Mouse (Mus musculus) thymus, postnatal 0 days (tissue): Measurements from ENCODE around the gene Taf13. TPM values are rescaled to one million over a fixed set of nuclear protein-coding genes. Genes with fewer than 3 reads are reported as not detected.

Experiments used
- DNase-seq: peaks from one replicate; pipeline ENCODE4 v3.0.0-alpha.2; 2015; ENCODE audit warnings: low spot score
- microRNA-seq: library from miRNA; unstranded; fragments of <30 nt; microRNA quantifications from one replicate; pipeline ENCODE4, GENCODE M21; 2016; ENCODE audit warnings: borderline number of aligned reads
- polyA plus RNA-seq: library from polyadenylated mRNA; unstranded; fragments of >200 nt; fragmentation: Nextera tagmentation; extraction: Ambion mirVana; gene quantifications from 2 replicates; pipeline ENCODE4 v1.2.1, GENCODE M21; 2015

Taf13 gene
- polyA plus RNA-seq, 1 experiment from 2014 or later, result 45.5 TPM

- no peak for DNase-seq
Observed at GRCm38 (mm10) chr3:108572309-108573010, 962 bp downstream of the Taf13 start.

- DNase-seq, result no peak
Observed at GRCm38 (mm10) chr3:108574018-108574417, 2.5 kb downstream of the Taf13 start.

- DNase-seq, result no peak
Observed at GRCm38 (mm10) chr3:108584580-108584979, 13.1 kb downstream of the Taf13 start.

GRCm38 (mm10) chr3:108588446-108588845 lies 16.9 kb downstream of the Taf13 start:
- no peak for DNase-seq

GRCm38 (mm10) chr3:108590786-108591529 lies 19.5 kb downstream of the Taf13 start, which contains the start of gene Wdr47:
Gene Wdr47, plus strand, starts transcription at chr3:108591279.
- peak; percentile 97 for DNase-seq

DNA sequence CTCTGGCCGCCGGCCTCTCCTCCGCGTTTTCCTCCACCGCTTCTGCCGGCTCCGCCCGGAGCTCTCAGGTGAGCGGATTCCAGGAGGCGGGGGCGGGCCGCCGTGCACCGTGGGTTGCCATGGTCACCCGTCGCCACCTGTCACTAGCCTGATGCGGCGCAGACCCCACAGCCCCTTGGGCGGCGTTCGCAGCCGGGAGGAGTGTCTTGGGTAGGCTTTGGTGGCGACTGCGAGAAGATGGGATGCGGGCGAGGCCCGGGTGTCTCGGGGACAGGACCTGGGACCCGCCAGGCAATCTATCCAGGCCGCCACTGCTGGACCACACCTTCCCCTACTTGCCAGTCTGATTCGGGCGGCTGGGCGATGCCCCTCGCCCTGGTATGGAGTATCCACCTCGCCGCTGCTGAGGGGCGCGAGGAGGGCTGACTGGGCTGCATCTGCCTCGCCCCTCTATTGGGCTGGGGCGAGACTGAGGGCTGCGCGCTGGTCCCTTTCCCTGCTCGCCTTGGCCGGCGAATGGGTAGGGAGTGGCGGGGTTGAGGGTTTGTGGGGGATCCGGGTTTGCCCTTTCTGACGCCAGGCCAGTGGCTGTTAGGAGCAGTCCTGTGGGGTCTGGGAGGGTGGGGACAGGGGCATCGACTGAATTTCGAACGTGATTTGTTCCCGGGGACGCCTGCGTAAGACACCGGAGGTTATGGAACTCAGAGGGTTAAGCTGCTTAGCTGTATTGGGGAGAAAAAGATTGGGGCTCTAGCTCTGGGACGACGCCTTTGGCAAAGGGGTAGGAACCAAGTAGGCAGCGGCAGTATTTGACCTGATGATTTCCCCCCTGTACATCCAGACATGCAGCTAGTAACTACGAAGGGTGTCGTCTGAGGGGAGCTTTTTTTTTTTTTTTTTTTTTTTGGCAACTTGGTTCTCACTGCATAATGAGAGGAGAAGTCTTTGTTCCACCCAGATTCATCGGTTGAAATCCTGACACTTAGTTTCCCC lies 20.3 kb downstream of the Taf13 start:
- no peak for DNase-seq

DNA sequence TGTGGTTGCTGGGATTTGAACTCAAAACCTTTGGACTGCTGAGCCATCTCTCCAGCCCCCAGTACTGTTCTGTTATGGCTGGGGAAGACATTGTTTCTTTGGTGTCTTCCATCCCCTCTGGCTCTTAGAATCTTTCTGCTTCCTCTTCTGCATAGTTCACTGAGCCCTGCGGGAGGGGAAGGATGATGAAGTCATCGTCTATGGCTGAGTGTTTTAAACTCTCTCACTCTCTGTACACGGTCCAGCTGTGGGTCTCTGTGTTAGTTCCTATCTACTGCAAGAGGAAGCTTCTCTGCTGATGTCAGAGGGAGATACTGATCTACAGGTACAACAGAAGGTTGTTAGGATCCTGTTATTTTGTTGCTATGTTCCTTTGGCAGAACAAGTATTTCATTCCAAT lies 37.4 kb downstream of the Taf13 start:
- no peak for DNase-seq

Small RNAs within 50 kb of the gene (microRNA-seq; reads per million reads assigned to microRNA genes)
- not detected for gene Gm22860

Other genes with a start within 250 kb of the Taf13 start
- 0.23 and 0.29 TPM in 2 replicates for gene Mybphl, start 206.8 kb upstream of the Taf13 start, polyA plus RNA-seq
- gene Psrc1, start 187.9 kb upstream of the Taf13 start, polyA plus RNA-seq, result 16.7 and 17.1 TPM in 2 replicates
- 2.2 and 3.4 TPM in 2 replicates for gene Celsr2, start 156.1 kb upstream of the Taf13 start, polyA plus RNA-seq
- 122 and 127 TPM in 2 replicates for gene Sars, start 126.5 kb upstream of the Taf13 start, polyA plus RNA-seq
- gene 1700013F07Rik, start 37.5 kb upstream of the Taf13 start, polyA plus RNA-seq, result 0.22 TPM in 1 of 2 replicates, not detected in the other
- gene 5330417C22Rik, start 35.2 kb upstream of the Taf13 start, polyA plus RNA-seq, result 1.0 and 1.2 TPM in 2 replicates
- 31.3 and 32.0 TPM in 2 replicates for gene Tmem167b, start 9.2 kb upstream of the Taf13 start, polyA plus RNA-seq
- gene Wdr47, start 19.6 kb downstream of the Taf13 start, polyA plus RNA-seq, result 6.8 and 8.1 TPM in 2 replicates
- gene Clcc1, start 82.2 kb downstream of the Taf13 start, polyA plus RNA-seq, result 71.5 and 75.4 TPM in 2 replicates
- 29.6 and 34.4 TPM in 2 replicates for gene Gpsm2, start 150.6 kb downstream of the Taf13 start, polyA plus RNA-seq
- gene Aknad1, start 168.0 kb downstream of the Taf13 start, polyA plus RNA-seq, result 0.06 and 0.07 TPM in 2 replicates